Mouse (Mus musculus): ENCODE measurements around the gene Trpm2.

DNA sequence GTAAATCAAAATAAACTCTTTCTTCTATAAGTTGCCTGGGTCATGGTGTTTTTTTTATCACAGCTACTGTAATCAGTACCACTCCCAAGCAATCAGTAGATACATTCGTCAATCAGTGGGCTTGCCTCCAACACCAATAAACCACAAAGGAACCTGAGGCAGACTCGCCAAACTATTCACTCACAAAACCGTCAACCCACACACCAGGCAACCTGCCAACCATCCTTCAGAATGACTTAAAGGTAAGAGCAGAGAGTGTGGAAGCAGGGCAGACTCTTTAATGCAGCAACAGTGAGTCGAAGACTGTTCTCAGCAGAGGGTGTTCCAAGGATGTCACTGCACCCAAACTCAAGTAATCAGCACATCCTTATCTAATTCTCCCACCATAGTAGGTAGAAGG, 47.7 kb downstream of the Trpm2 start:
- TF ChIP-seq CTCF (IDR thresholded peaks at IDR 0.05; ENCODE audit: low read depth, low read length) (no peak), TAL1 (conservative IDR thresholded peaks at IDR 0.05; ENCODE audit: low read depth, low read length) (no peak), GATA1 (IDR thresholded peaks at IDR 0.05; ENCODE audit: borderline replicate concordance, low read length) (no peak)
